Mouse (Mus musculus): ENCODE results near the gene Fah.

DNA sequence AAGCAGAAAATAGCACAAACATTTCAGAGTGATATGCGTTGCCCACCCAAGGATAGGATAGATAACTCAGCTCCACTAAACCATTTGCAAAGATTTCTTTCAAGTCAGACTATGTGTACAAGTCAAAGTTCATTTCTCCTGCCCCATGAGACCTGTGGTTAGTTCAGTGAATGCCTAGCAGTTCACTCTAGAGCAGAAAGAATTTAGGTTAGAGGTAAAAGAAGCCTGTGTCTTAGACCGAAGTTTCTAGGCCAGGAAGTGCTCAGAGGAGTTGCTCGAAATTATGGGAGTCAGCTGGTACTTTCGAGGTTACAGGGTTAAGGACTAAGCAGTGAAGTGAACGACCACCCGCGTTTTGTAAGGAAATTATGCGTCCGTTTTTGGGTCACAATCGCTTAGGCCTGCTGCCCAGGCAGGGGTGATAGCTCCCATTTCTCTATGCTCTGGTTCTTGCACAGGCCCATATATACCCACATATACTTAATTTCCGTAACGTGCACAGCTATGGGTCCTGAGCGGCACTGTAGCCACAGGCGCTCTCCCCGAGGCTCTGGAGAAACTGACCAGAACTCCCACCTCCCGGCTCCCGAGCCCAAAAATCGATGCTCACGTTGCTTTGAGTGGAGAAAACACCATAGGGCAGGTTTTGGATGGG lies 1.4 kb downstream of the Fah start:
- TF ChIP-seq CTCF (IDR thresholded peaks at IDR 0.05; ENCODE audit: control insufficient read depth, insufficient read depth, insufficient read length) (no peak), USF1 (IDR thresholded peaks at IDR 0.05; ENCODE audit: low read depth) (no peak), MYOD1 (IDR thresholded peaks at IDR 0.05; ENCODE audit: control insufficient read depth, insufficient read length, low read depth) (no peak), MAX (IDR thresholded peaks at IDR 0.05) (no peak), FOSL1 (IDR thresholded peaks at IDR 0.05; ENCODE audit: insufficient read depth, low read length, poor library complexity, severe bottlenecking) (no peak), CEBPB (IDR thresholded peaks at IDR 0.05; ENCODE audit: low read depth) (no peak), MYOG (IDR thresholded peaks at IDR 0.05; ENCODE audit: control insufficient read depth, extremely low read depth, insufficient read length) (no peak)
